Mouse (Mus musculus): ENCODE data around the gene Aldob. TPM values are rescaled to one million over a fixed set of nuclear protein-coding genes. Genes with fewer than 3 reads are reported as not detected.
"Not testable (repeated sequence)": the region's sequence is repeated elsewhere in the genome, so short reads cannot be mapped to it uniquely, and the experiment has no call there.

Gene Aldob
- polyA plus RNA-seq, 1 experiment from 2014 or later: 0.79 TPM

- Histone ChIP-seq H3K4me1 (ENCODE audit: control insufficient read depth, insufficient read depth, low read length) (0 out of 2 replicates have a peak, but pooled peaks cover 5% of the 10 kb centered on the region), H3K36me3 (ENCODE audit: control insufficient read depth, insufficient read depth, low read length) (no peaks in the 10 kb centered on the region; the same call in 1 of the 2 replicates), H3K4me3 (ENCODE audit: low read depth, low read length) (peak within 1 kb of the TSS; percentile 73), H3K9me3 (replicated peaks; ENCODE audit: control insufficient read depth, low read length) (no peaks in the 10 kb centered on the region), H3K27me3 (ENCODE audit: control insufficient read depth, insufficient read depth, low read length) (no peaks in the 10 kb centered on the region), H3K9ac (ENCODE audit: low read depth, low read length) (peak within 1 kb of the TSS; percentile 81), H3K4me2 (peak within 1 kb of the TSS; percentile 78), H3K27ac (ENCODE audit: low read depth, low read length) (no peak within 1 kb of the TSS)
- under 1% methylated on average over 41 of the region's 41 CpGs for WGBS (ENCODE audit: insufficient replicate concordance)
- peak; percentile 99 for ATAC-seq (replicated peaks; ENCODE audit: insufficient number of reproducible peaks, low FRiP score, low TSS enrichment)
These were observed 28.6 kb downstream of the Aldob start, which contains the start of the genes Mrpl50 and Zfp189 for GRCm38 (mm10) chr4:49520572-49521340. Mrpl50 (minus strand) TSS chr4:49521093. Zfp189 (plus strand) TSS chr4:49521176.

- H3K4me2 ChIP-seq: peak overlapping the region; percentile 32
- no peaks in the 10 kb centered on the region; the same call in 1 of the 2 replicates for H3K36me3 ChIP-seq (ENCODE audit: control insufficient read depth, insufficient read depth, low read length)
- no peak overlapping the region for H3K4me3 ChIP-seq (ENCODE audit: low read depth, low read length)
- no peak overlapping the region for H3K9ac ChIP-seq (ENCODE audit: low read depth, low read length)
- H3K27ac ChIP-seq (ENCODE audit: low read depth, low read length): no peak overlapping the region
- no peak for ATAC-seq (replicated peaks; ENCODE audit: insufficient number of reproducible peaks, low FRiP score, low TSS enrichment)
- H3K4me1 ChIP-seq (ENCODE audit: control insufficient read depth, insufficient read depth, low read length): 0 out of 2 replicates have a peak, but pooled peaks cover 5% of the 10 kb centered on the region
- H3K27me3 ChIP-seq (ENCODE audit: control insufficient read depth, insufficient read depth, low read length): no peaks in the 10 kb centered on the region
- 75% methylated on average over 5 of the region's 5 CpGs for WGBS (ENCODE audit: insufficient replicate concordance)
- no peaks in the 10 kb centered on the region for H3K9me3 ChIP-seq (replicated peaks; ENCODE audit: control insufficient read depth, low read length)
These were observed 29.9 kb downstream of the Aldob start for GRCm38 (mm10) chr4:49519476-49519875.

GRCm38 (mm10) chr4:49514441-49514840 lies 34.9 kb downstream of the Aldob start:
- Histone ChIP-seq H3K4me2 (no peak overlapping the region), H3K36me3 (ENCODE audit: control insufficient read depth, insufficient read depth, low read length) (peaks cover 9% of the 10 kb centered on the region; the same call in 1 of the 2 replicates), H3K4me1 (ENCODE audit: control insufficient read depth, insufficient read depth, low read length) (no peaks in the 10 kb centered on the region), H3K9me3 (replicated peaks; ENCODE audit: control insufficient read depth, low read length) (no peaks in the 10 kb centered on the region), H3K9ac (ENCODE audit: low read depth, low read length) (no peak overlapping the region), H3K27ac (ENCODE audit: low read depth, low read length) (no peak overlapping the region), H3K27me3 (ENCODE audit: control insufficient read depth, insufficient read depth, low read length) (no peaks in the 10 kb centered on the region), H3K4me3 (ENCODE audit: low read depth, low read length) (no peak overlapping the region)
- WGBS (ENCODE audit: insufficient replicate concordance): 94% methylated on average over 6 of the region's 6 CpGs
- no peak for ATAC-seq (replicated peaks; ENCODE audit: insufficient number of reproducible peaks, low FRiP score, low TSS enrichment)

GRCm38 (mm10) chr4:49512636-49513035 lies 36.7 kb downstream of the Aldob start:
- no peak overlapping the region for H3K4me2 ChIP-seq
- H3K36me3 ChIP-seq (ENCODE audit: control insufficient read depth, insufficient read depth, low read length): peaks cover 9% of the 10 kb centered on the region; the same call in 1 of the 2 replicates
- no peak overlapping the region for H3K27ac ChIP-seq (ENCODE audit: low read depth, low read length)
- no peak overlapping the region for H3K9ac ChIP-seq (ENCODE audit: low read depth, low read length)
- ATAC-seq (replicated peaks; ENCODE audit: insufficient number of reproducible peaks, low FRiP score, low TSS enrichment): no peak
- no peaks in the 10 kb centered on the region for H3K27me3 ChIP-seq (ENCODE audit: control insufficient read depth, insufficient read depth, low read length)
- H3K4me3 ChIP-seq (ENCODE audit: low read depth, low read length): no peak overlapping the region
- no peaks in the 10 kb centered on the region for H3K9me3 ChIP-seq (replicated peaks; ENCODE audit: control insufficient read depth, low read length)
- no peaks in the 10 kb centered on the region for H3K4me1 ChIP-seq (ENCODE audit: control insufficient read depth, insufficient read depth, low read length)
- WGBS (ENCODE audit: insufficient replicate concordance): 93% methylated on average over 4 of the region's 4 CpGs

- H3K9me3 ChIP-seq (replicated peaks; ENCODE audit: control insufficient read depth, low read length); H3K4me1 ChIP-seq (ENCODE audit: control insufficient read depth, insufficient read depth, low read length); H3K4me3 ChIP-seq (ENCODE audit: low read depth, low read length); H3K9ac ChIP-seq (ENCODE audit: low read depth, low read length); H3K27ac ChIP-seq (ENCODE audit: low read depth, low read length); H3K36me3 ChIP-seq (ENCODE audit: control insufficient read depth, insufficient read depth, low read length); H3K27me3 ChIP-seq (ENCODE audit: control insufficient read depth, insufficient read depth, low read length); ATAC-seq (replicated peaks; ENCODE audit: insufficient number of reproducible peaks, low FRiP score, low TSS enrichment); H3K4me2 ChIP-seq: not testable (repeated sequence)
- 95% methylated on average over 1 of the region's 1 CpGs for WGBS (ENCODE audit: insufficient replicate concordance)
These were observed 39.0 kb downstream of the Aldob start for GRCm38 (mm10) chr4:49510236-49510835.

- Histone ChIP-seq H3K9me3 (replicated peaks; ENCODE audit: control insufficient read depth, low read length) (no peaks in the 10 kb centered on the region), H3K4me3 (ENCODE audit: low read depth, low read length) (no peak overlapping the region), H3K4me1 (ENCODE audit: control insufficient read depth, insufficient read depth, low read length) (no peaks in the 10 kb centered on the region), H3K9ac (ENCODE audit: low read depth, low read length) (no peak overlapping the region), H3K27ac (ENCODE audit: low read depth, low read length) (no peak overlapping the region), H3K36me3 (ENCODE audit: control insufficient read depth, insufficient read depth, low read length) (peaks cover 9% of the 10 kb centered on the region; the same call in 1 of the 2 replicates), H3K4me2 (no peak overlapping the region), H3K27me3 (ENCODE audit: control insufficient read depth, insufficient read depth, low read length) (no peaks in the 10 kb centered on the region)
- WGBS (ENCODE audit: insufficient replicate concordance): 92% methylated on average over 2 of the region's 2 CpGs
- ATAC-seq (replicated peaks; ENCODE audit: insufficient number of reproducible peaks, low FRiP score, low TSS enrichment): no peak
These were observed 40.2 kb downstream of the Aldob start for GRCm38 (mm10) chr4:49509183-49509582.

- Histone ChIP-seq H3K9me3 (replicated peaks; ENCODE audit: control insufficient read depth, low read length) (no peaks in the 10 kb centered on the region), H3K27ac (ENCODE audit: low read depth, low read length) (no peak within 1 kb of the TSS), H3K9ac (ENCODE audit: low read depth, low read length) (no peak within 1 kb of the TSS), H3K4me3 (ENCODE audit: low read depth, low read length) (no peak within 1 kb of the TSS), H3K4me2 (no peak within 1 kb of the TSS), H3K27me3 (ENCODE audit: control insufficient read depth, insufficient read depth, low read length) (no peaks in the 10 kb centered on the region), H3K36me3 (ENCODE audit: control insufficient read depth, insufficient read depth, low read length) (no peaks in the 10 kb centered on the region), H3K4me1 (ENCODE audit: control insufficient read depth, insufficient read depth, low read length) (no peaks in the 10 kb centered on the region)
- ATAC-seq (replicated peaks; ENCODE audit: insufficient number of reproducible peaks, low FRiP score, low TSS enrichment): no peak
- WGBS (ENCODE audit: insufficient replicate concordance): 43% methylated on average over 3 of the region's 3 CpGs
These were observed 43.0 kb downstream of the Aldob start, which contains the start of gene Baat for GRCm38 (mm10) chr4:49506386-49506785. Baat (minus strand) TSS chr4:49506557.

- H3K27ac ChIP-seq (ENCODE audit: low read depth, low read length): no peak overlapping the region
- WGBS (ENCODE audit: insufficient replicate concordance): 65% methylated on average over 1 of the region's 1 CpGs
- H3K4me2 ChIP-seq: no peak overlapping the region
- no peak overlapping the region for H3K4me3 ChIP-seq (ENCODE audit: low read depth, low read length)
- H3K9me3 ChIP-seq (replicated peaks; ENCODE audit: control insufficient read depth, low read length): no peaks in the 10 kb centered on the region
- H3K36me3 ChIP-seq (ENCODE audit: control insufficient read depth, insufficient read depth, low read length): no peaks in the 10 kb centered on the region
- H3K9ac ChIP-seq (ENCODE audit: low read depth, low read length): no peak overlapping the region
- no peaks in the 10 kb centered on the region for H3K4me1 ChIP-seq (ENCODE audit: control insufficient read depth, insufficient read depth, low read length)
- no peak for ATAC-seq (replicated peaks; ENCODE audit: insufficient number of reproducible peaks, low FRiP score, low TSS enrichment)
- H3K27me3 ChIP-seq (ENCODE audit: control insufficient read depth, insufficient read depth, low read length): no peaks in the 10 kb centered on the region
These were observed 45.8 kb downstream of the Aldob start for GRCm38 (mm10) chr4:49503563-49503962.
